Mouse (Mus musculus): ENCODE results near the gene Slc25a20. TPM values are rescaled to one million over a fixed set of nuclear protein-coding genes. Genes with fewer than 3 reads are reported as not detected.

Slc25a20 gene
- total RNA-seq, 1 experiment from 2014 or later = 91.1 TPM

Small RNA genes within 50 kb of the gene (microRNA-seq; reads per million reads assigned to microRNA genes)
- gene Gm26298 = 0 reads per million in 2 experiments

Other genes starting within 250 kb of the Slc25a20 start
- not detected in 2 replicates for gene Ccdc36, start 233.6 kb upstream of the Slc25a20 start, total RNA-seq (2021)
- gene BC048562, start 225.6 kb upstream of the Slc25a20 start, total RNA-seq (2021) = not detected in 2 replicates
- 36.9 and 51.4 TPM in 2 replicates for gene Ccdc71, start 201.6 kb upstream of the Slc25a20 start, total RNA-seq (2021)
- gene Klhdc8b, start 200.5 kb upstream of the Slc25a20 start, total RNA-seq (2021) = 33.2 and 38.8 TPM in 2 replicates
- gene Lamb2, start 182.4 kb upstream of the Slc25a20 start, total RNA-seq (2021) = 114 and 134 TPM in 2 replicates
- 292 and 314 TPM in 2 replicates for gene Usp19, start 171.5 kb upstream of the Slc25a20 start, total RNA-seq (2021)
- 221 and 259 TPM in 2 replicates for gene Qars, start 154.4 kb upstream of the Slc25a20 start, total RNA-seq (2021)
- gene Qrich1, start 145.3 kb upstream of the Slc25a20 start, total RNA-seq (2021) = 126 and 144 TPM in 2 replicates
- gene Impdh2, start 101.8 kb upstream of the Slc25a20 start, total RNA-seq (2021) = 66.3 and 95.0 TPM in 2 replicates
- gene Ndufaf3, start 94.7 kb upstream of the Slc25a20 start, total RNA-seq (2021) = 59.8 and 65.9 TPM in 2 replicates
- 79.2 and 85.4 TPM in 2 replicates for gene Dalrd3, start 92.2 kb upstream of the Slc25a20 start, total RNA-seq (2021)
- 90.9 and 141 TPM in 2 replicates for gene Wdr6, start 83.3 kb upstream of the Slc25a20 start, total RNA-seq (2021)
- gene P4htm, start 64.4 kb upstream of the Slc25a20 start, total RNA-seq (2021) = 8.7 and 10.5 TPM in 2 replicates
- gene Arih2, start 12.7 kb upstream of the Slc25a20 start, total RNA-seq (2021) = 48.9 and 73.9 TPM in 2 replicates
- 29.3 and 30.7 TPM in 2 replicates for gene Prkar2a, start 27.2 kb downstream of the Slc25a20 start, total RNA-seq (2021)
- gene Ip6k2, start 121.7 kb downstream of the Slc25a20 start, total RNA-seq (2021) = 79.3 and 92.7 TPM in 2 replicates
- 7.3 and 10.6 TPM in 2 replicates for gene Nckipsd, start 146.3 kb downstream of the Slc25a20 start, total RNA-seq (2021)
- 4.2 and 5.5 TPM in 2 replicates for gene Celsr3, start 164.2 kb downstream of the Slc25a20 start, total RNA-seq (2021)
- gene Slc26a6, start 191.2 kb downstream of the Slc25a20 start, total RNA-seq (2021) = 10.3 and 16.4 TPM in 2 replicates

All from adrenal gland, postnatal 25 days (tissue).